9 mouse cellular contexts compared by ENCODE assay signal in genomic region chr8:13339646-13339990, GRCm38 (mm10). TPM values are rescaled to one million over a fixed set of nuclear protein-coding genes. Genes with fewer than 3 reads are reported as not detected.
DNase-seq lines count a peak whose midpoint lies in the region; ATAC-seq and TF ChIP-seq lines count a peak whose summit lies in the region.
"Had no signal": no experiment of that assay in that cellular context is flagged by ENCODE, and none has a peak within 500 bp of the region (broad histone marks: within the 10 kb centered on the region; RNA-seq: fewer than 3 reads in every experiment).

No protein-coding gene starts in this region.

- TF ChIP-seq CTCF in C2C12 (IDR thresholded peaks at IDR 0.05; ENCODE audit: control insufficient read depth, insufficient read depth, insufficient read length): no peak

- peaks cover 60% of the 10 kb centered on the region for H3K79me2 ChIP-seq in C2C12 (ENCODE audit: control insufficient read depth, insufficient read depth)

- H3ac ChIP-seq in C2C12 (ENCODE audit: control insufficient read depth, insufficient read length, low read depth): peak overlapping the region; percentile 80

- peak overlapping the region; percentile 91 for H3K4me3 ChIP-seq in erythroblast, embryonic 14.5 days (replicated peaks)
- H3K4me3 ChIP-seq in C2C12 (ENCODE audit: insufficient read depth, poor library complexity, severe bottlenecking): peak overlapping the region; percentile 76
- H3K4me3 ChIP-seq in forebrain, embryonic 11.5 days (ENCODE audit: low read depth, low read length): peak overlapping the region; percentile 95
- H3K4me3 ChIP-seq in liver, embryonic 16.5 days (ENCODE audit: low read depth, low read length): peak overlapping the region; percentile 85

- peak overlapping the region; percentile 96 for H3K9ac ChIP-seq in forebrain, embryonic 11.5 days (ENCODE audit: low read length)
- H3K9ac ChIP-seq in liver, embryonic 16.5 days (ENCODE audit: low read depth, low read length): peak overlapping the region; percentile 95

- peak overlapping the region; percentile 79 for H3K4me2 ChIP-seq in forebrain, embryonic 11.5 days (ENCODE audit: low read depth, low read length, severe bottlenecking)
- peak overlapping the region; percentile 92 for H3K4me2 ChIP-seq in liver, embryonic 16.5 days (ENCODE audit: low read depth, low read length)

- 9% methylated on average over 11 of the region's 11 CpGs for WGBS in forebrain, embryonic 11.5 days
- WGBS in liver, embryonic 16.5 days (ENCODE audit: insufficient replicate concordance): 2% methylated on average over 11 of the region's 11 CpGs

- peaks cover 57% of the 10 kb centered on the region for H3K79me3 ChIP-seq in C2C12 (ENCODE audit: low read depth)

- DNase-seq in forebrain, embryonic 11.5 days (ENCODE audit: low spot score): no peak
- no peak for DNase-seq in Muller cell, postnatal 12 days (ENCODE audit: inconsistent ontology term)
- DNase-seq in ovary, postnatal 10 days (ENCODE audit: low spot score): no peak

- H3K27ac ChIP-seq in forebrain, embryonic 11.5 days (ENCODE audit: low read depth, low read length): no peak overlapping the region
- H3K27ac ChIP-seq in liver, embryonic 16.5 days (ENCODE audit: low read length): peak overlapping the region; percentile 79; the same call in 1 of the 2 replicates

- peaks cover 65% of the 10 kb centered on the region for H3K4me1 ChIP-seq in erythroblast, embryonic 14.5 days (ENCODE audit: control insufficient read depth)
- H3K4me1 ChIP-seq in forebrain, embryonic 11.5 days (replicated peaks; ENCODE audit: control insufficient read depth, insufficient read depth, low read length): peaks cover 4% of the 10 kb centered on the region; the same call in 1 of the 2 replicates
- peaks cover 40% of the 10 kb centered on the region for H3K4me1 ChIP-seq in liver, embryonic 16.5 days (ENCODE audit: control insufficient read depth, low read depth, low read length)

- H3K27me3 ChIP-seq in erythroblast, embryonic 14.5 days (ENCODE audit: control insufficient read depth): no peaks in the 10 kb centered on the region
- H3K27me3 ChIP-seq in C2C12 (ENCODE audit: control insufficient read depth, insufficient read depth, insufficient read length): no peaks in the 10 kb centered on the region
- no peaks in the 10 kb centered on the region for H3K27me3 ChIP-seq in forebrain, embryonic 11.5 days (ENCODE audit: control insufficient read depth, insufficient read depth, low read length)
- H3K27me3 ChIP-seq in liver, embryonic 16.5 days (ENCODE audit: control insufficient read depth, insufficient read depth, low read depth, low read length): no peaks in the 10 kb centered on the region

- ATAC-seq in erythroblast, adult 5-6 weeks (replicated peaks; ENCODE audit: low FRiP score, poor library complexity, severe bottlenecking): no peak
- ATAC-seq in forebrain, embryonic 11.5 days (replicated peaks; ENCODE audit: low FRiP score): no peak
- no peak for ATAC-seq in liver, embryonic 16.5 days (ENCODE audit: low read depth)
- no peak for ATAC-seq in frontal cortex, adult (ENCODE audit: low TSS enrichment)

- peaks cover 50% of the 10 kb centered on the region for H3K36me3 ChIP-seq in erythroblast, embryonic 14.5 days (ENCODE audit: control insufficient read depth)
- peaks cover 49% of the 10 kb centered on the region for H3K36me3 ChIP-seq in C2C12 (ENCODE audit: control insufficient read depth, insufficient read depth)
- H3K36me3 ChIP-seq in forebrain, embryonic 11.5 days (ENCODE audit: control insufficient read depth, insufficient read depth, low read length): peaks cover 3% of the 10 kb centered on the region; the same call in 1 of the 2 replicates
- peaks cover 24% of the 10 kb centered on the region for H3K36me3 ChIP-seq in liver, embryonic 16.5 days (ENCODE audit: control insufficient read depth, insufficient read depth)

- H3K9me3 ChIP-seq in erythroblast, embryonic 14.5 days (ENCODE audit: control insufficient read depth, low read length): no peaks in the 10 kb centered on the region; the same call in 1 of the 2 replicates
- no peaks in the 10 kb centered on the region for H3K9me3 ChIP-seq in forebrain, embryonic 11.5 days (ENCODE audit: control insufficient read depth, low read length)
- H3K9me3 ChIP-seq in liver, embryonic 16.5 days (replicated peaks; ENCODE audit: control insufficient read depth, low read length): no peaks in the 10 kb centered on the region

TF ChIP-seq in C2C12, 6 proteins besides CTCF, POLR2A, EP300 and RAD21:
- no peak for TF ChIP-seq MAX (IDR thresholded peaks at IDR 0.05)
- TF ChIP-seq FOSL1 (IDR thresholded peaks at IDR 0.05; ENCODE audit: insufficient read depth, low read length, poor library complexity, severe bottlenecking): no peak
- TF ChIP-seq CEBPB (IDR thresholded peaks at IDR 0.05; ENCODE audit: low read depth): no peak
- no peak for TF ChIP-seq MYOD1 (IDR thresholded peaks at IDR 0.05; ENCODE audit: control insufficient read depth, insufficient read length, low read depth)
- no peak for TF ChIP-seq USF1 (IDR thresholded peaks at IDR 0.05; ENCODE audit: low read depth)

RNA-seq across cellular contexts. Expression of gene Tfdp1, which starts 1.1 kb away (rescaled TPM):
- 1.4 and 2.2 TPM in 2 replicates for polyA plus RNA-seq in erythroblast, embryonic 14.5 days (2012)
- 90.5 and 105 TPM in 2 replicates for total RNA-seq in erythroblast, adult 5-6 weeks (2015; ENCODE audit: low replicate concordance)
- 73.9 and 76.0 TPM in 2 replicates for total RNA-seq in erythroblast, adult 5-6 weeks (2017; ENCODE audit: low replicate concordance)
- polyA plus RNA-seq in C2C12 (2012; fragmentation: generic; extraction: Trizol): 124 TPM
- polyA plus RNA-seq in forebrain, embryonic 11.5 days (2014; fragmentation: Nextera tagmentation; extraction: Ambion mirVana): 237 and 244 TPM in 2 replicates
- 65.6 and 74.1 TPM in 2 replicates for polyA plus RNA-seq in liver, embryonic 16.5 days (2015; fragmentation: Nextera tagmentation; extraction: Ambion mirVana)

RNA-seq across cellular contexts. Expression of gene Tmco3, which starts 51.6 kb away (rescaled TPM):
- polyA plus RNA-seq in erythroblast, embryonic 14.5 days (2012): 0.45 and 0.50 TPM in 2 replicates
- total RNA-seq in erythroblast, adult 5-6 weeks (2015; ENCODE audit: low replicate concordance): 7.1 and 12.3 TPM in 2 replicates
- total RNA-seq in erythroblast, adult 5-6 weeks (2017; ENCODE audit: low replicate concordance): 6.1 and 9.4 TPM in 2 replicates
- 11.9 TPM for polyA plus RNA-seq in C2C12 (2012; fragmentation: generic; extraction: Trizol)
- polyA plus RNA-seq in forebrain, embryonic 11.5 days (2014; fragmentation: Nextera tagmentation; extraction: Ambion mirVana): 40.0 and 40.8 TPM in 2 replicates
- 5.0 and 6.0 TPM in 2 replicates for polyA plus RNA-seq in liver, embryonic 16.5 days (2015; fragmentation: Nextera tagmentation; extraction: Ambion mirVana)

RNA-seq across cellular contexts. Expression of gene Dcun1d2, which starts 51.7 kb away (rescaled TPM):
- polyA plus RNA-seq in erythroblast, embryonic 14.5 days (2012): 0.21 and 0.34 TPM in 2 replicates
- 0.42 and 9.2 TPM in 2 replicates for total RNA-seq in erythroblast, adult 5-6 weeks (2015; ENCODE audit: low replicate concordance)
- total RNA-seq in erythroblast, adult 5-6 weeks (2017; ENCODE audit: low replicate concordance): 4.2 and 5.4 TPM in 2 replicates
- polyA plus RNA-seq in C2C12 (2012; fragmentation: generic; extraction: Trizol): 12.2 TPM
- 33.8 and 34.6 TPM in 2 replicates for polyA plus RNA-seq in forebrain, embryonic 11.5 days (2014; fragmentation: Nextera tagmentation; extraction: Ambion mirVana)
- 6.9 and 7.1 TPM in 2 replicates for polyA plus RNA-seq in liver, embryonic 16.5 days (2015; fragmentation: Nextera tagmentation; extraction: Ambion mirVana)

RNA-seq across cellular contexts. Expression of gene Atp4b, which starts 57.0 kb away (rescaled TPM):
- polyA plus RNA-seq in erythroblast, embryonic 14.5 days (2012): not detected in 2 replicates
- total RNA-seq in erythroblast, adult 5-6 weeks (2015; ENCODE audit: low replicate concordance): not detected in 2 replicates
- not detected in 2 replicates for total RNA-seq in erythroblast, adult 5-6 weeks (2017; ENCODE audit: low replicate concordance)
- polyA plus RNA-seq in C2C12 (2012; fragmentation: generic; extraction: Trizol): not detected
- not detected in 2 replicates for polyA plus RNA-seq in forebrain, embryonic 11.5 days (2014; fragmentation: Nextera tagmentation; extraction: Ambion mirVana)
- 0.19 TPM in 1 of 2 replicates, not detected in the other for polyA plus RNA-seq in liver, embryonic 16.5 days (2015; fragmentation: Nextera tagmentation; extraction: Ambion mirVana)
- total RNA-seq: liver, adult 2 months had no signal
- polyA plus RNA-seq: liver, adult 2 months had no signal

Comparison
In these comparisons a context has a peak if more than half of its experiments do, and no peak if none do; other contexts are left out.
1. RNA of gene Tfdp1, which starts 1.1 kb away (polyA plus RNA-seq): 237 to 244 TPM in forebrain, embryonic 11.5 days, 124 TPM in C2C12 (single experiment) and 65.6 to 74.1 TPM in liver, embryonic 16.5 days; 1.4 to 2.2 TPM in erythroblast, embryonic 14.5 days; every median in the first group is over 10 times any median in the second.
2. Peak in every context shown above with its lines, with median percentiles within 50 percentile points of each other: H3K4me3 ChIP-seq.